Mouse (Mus musculus) liver, adult 2 months (tissue): ENCODE measurements around the gene Il1r1.

Experiments used
- CTCF ChIP-seq: fragments of 200-500 bp; IDR thresholded peaks from 2 replicates; pipeline ENCODE4 v1.5.1; 2011; ENCODE audit warnings: low read depth, low read length, control low read depth
- POLR2A ChIP-seq: fragments of 200-500 bp; IDR thresholded peaks from 2 replicates; pipeline ENCODE4 v1.6.1; 2011; ENCODE audit warnings: low read length, control low read depth; ENCODE audit not compliant: insufficient read depth; ENCODE audit errors: extremely low read depth

- no peak for TF ChIP-seq POLR2A
- TF ChIP-seq CTCF, result peak; percentile 33; the same call in 1 of the 2 replicates
These were observed 65.8 kb downstream of the Il1r1 start for GRCm38 (mm10) chr1:40290489-40291255.
